Mouse (Mus musculus) colon, adult 2 months (tissue): ENCODE results near the gene Olfr1250. TPM values are rescaled to one million over a fixed set of nuclear protein-coding genes. Genes with fewer than 3 reads are reported as not detected.

Source experiments
- polyA plus RNA-seq: library from polyadenylated mRNA; depleted of rRNA; stranded (reverse); fragments of >200 nt; gene quantifications from 2 replicates; pipeline ENCODE4 v1.2.3, GENCODE M21; 2012; rRNA removed

The Olfr1250 gene
- not detected in 2 replicates for polyA plus RNA-seq

GRCm38 (mm10) chr2:89661367-89661766 lies at the start of gene Olfr1250:
Gene Olfr1250 (minus strand): TSS chr2:89661467.

GRCm38 (mm10) chr2:89671836-89672235 lies 10.6 kb upstream of the Olfr1250 start, which contains the start of gene Olfr1251:
Gene Olfr1251 (minus strand): TSS chr2:89671936.

GRCm38 (mm10) chr2:89634883-89635282 lies 26.4 kb downstream of the Olfr1250 start, which contains the start of gene Olfr1249:
Gene Olfr1249 (minus strand): TSS chr2:89634983.

GRCm38 (mm10) chr2:89618145-89618544 lies 43.1 kb downstream of the Olfr1250 start, which contains the start of gene Olfr1248:
Gene Olfr1248 (minus strand): TSS chr2:89618245.

GRCm38 (mm10) chr2:89614030-89614429 lies 47.2 kb downstream of the Olfr1250 start, which contains the start of gene Olfr1247:
Gene Olfr1247 (minus strand): TSS chr2:89614130.

Other genes with a start within 250 kb of the Olfr1250 start
- gene Olfr1239, start 241.1 kb downstream of the Olfr1250 start, polyA plus RNA-seq, result not detected in 2 replicates
- not detected in 2 replicates for gene Olfr1240, start 218.5 kb downstream of the Olfr1250 start, polyA plus RNA-seq
- gene Olfr1241, start 174.3 kb downstream of the Olfr1250 start, polyA plus RNA-seq, result not detected in 2 replicates
- gene Olfr1242, start 163.1 kb downstream of the Olfr1250 start, polyA plus RNA-seq, result not detected in 2 replicates
- gene Olfr1243, start 130.0 kb downstream of the Olfr1250 start, polyA plus RNA-seq, result not detected in 2 replicates
- gene Olfr1245, start 83.0 kb downstream of the Olfr1250 start, polyA plus RNA-seq, result not detected in 2 replicates
- not detected in 2 replicates for gene Olfr1246, start 68.3 kb downstream of the Olfr1250 start, polyA plus RNA-seq
- not detected in 2 replicates for gene Olfr1247, start 47.3 kb downstream of the Olfr1250 start, polyA plus RNA-seq
- gene Olfr1248, start 43.2 kb downstream of the Olfr1250 start, polyA plus RNA-seq, result not detected in 2 replicates
- not detected in 2 replicates for gene Olfr1249, start 26.5 kb downstream of the Olfr1250 start, polyA plus RNA-seq
- gene Olfr1251, start 10.5 kb upstream of the Olfr1250 start, polyA plus RNA-seq, result not detected in 2 replicates
- gene Olfr1252, start 63.5 kb upstream of the Olfr1250 start, polyA plus RNA-seq, result not detected in 2 replicates
- not detected in 2 replicates for gene Olfr1253, start 95.6 kb upstream of the Olfr1250 start, polyA plus RNA-seq
- not detected in 2 replicates for gene Olfr1254, start 132.2 kb upstream of the Olfr1250 start, polyA plus RNA-seq
- gene Olfr1255, start 150.6 kb upstream of the Olfr1250 start, polyA plus RNA-seq, result not detected in 2 replicates
- gene Olfr1256, start 180.1 kb upstream of the Olfr1250 start, polyA plus RNA-seq, result not detected in 2 replicates
- not detected in 2 replicates for gene Olfr48, start 186.7 kb upstream of the Olfr1250 start, polyA plus RNA-seq
- not detected in 2 replicates for gene Olfr1257, start 217.0 kb upstream of the Olfr1250 start, polyA plus RNA-seq